Mouse (Mus musculus) heart, embryonic 15.5 days (tissue): ENCODE measurements around the gene Cd247. TPM values are rescaled to one million over a fixed set of nuclear protein-coding genes. Genes with fewer than 3 reads are reported as not detected.

ENCODE experiments used
- polyA plus RNA-seq: library from polyadenylated mRNA; unstranded; fragments of >200 nt; fragmentation: Nextera tagmentation; extraction: Ambion mirVana; gene quantifications from 2 replicates; pipeline ENCODE4 v1.2.1, GENCODE M21; 2015

Gene Cd247
- polyA plus RNA-seq, 1 experiment from 2014 or later, result 0.89 TPM

Other genes with a start within 250 kb of the Cd247 start
- gene Mpzl1, start 154.1 kb upstream of the Cd247 start, polyA plus RNA-seq, result 89.9 and 105 TPM in 2 replicates
- gene Rcsd1, start 78.9 kb upstream of the Cd247 start, polyA plus RNA-seq, result 90.4 and 98.4 TPM in 2 replicates
- 69.9 and 75.6 TPM in 2 replicates for gene Creg1, start 24.9 kb upstream of the Cd247 start, polyA plus RNA-seq
- 8.4 and 11.4 TPM in 2 replicates for gene Pou2f1, start 214.0 kb downstream of the Cd247 start, polyA plus RNA-seq